Mouse (Mus musculus): ENCODE data around the gene Gm9195. TPM values are rescaled to one million over a fixed set of nuclear protein-coding genes. Genes with fewer than 3 reads are reported as not detected.

The Gm9195 gene
- total RNA-seq, 4 experiments from 2014 or later: not detected

DNA sequence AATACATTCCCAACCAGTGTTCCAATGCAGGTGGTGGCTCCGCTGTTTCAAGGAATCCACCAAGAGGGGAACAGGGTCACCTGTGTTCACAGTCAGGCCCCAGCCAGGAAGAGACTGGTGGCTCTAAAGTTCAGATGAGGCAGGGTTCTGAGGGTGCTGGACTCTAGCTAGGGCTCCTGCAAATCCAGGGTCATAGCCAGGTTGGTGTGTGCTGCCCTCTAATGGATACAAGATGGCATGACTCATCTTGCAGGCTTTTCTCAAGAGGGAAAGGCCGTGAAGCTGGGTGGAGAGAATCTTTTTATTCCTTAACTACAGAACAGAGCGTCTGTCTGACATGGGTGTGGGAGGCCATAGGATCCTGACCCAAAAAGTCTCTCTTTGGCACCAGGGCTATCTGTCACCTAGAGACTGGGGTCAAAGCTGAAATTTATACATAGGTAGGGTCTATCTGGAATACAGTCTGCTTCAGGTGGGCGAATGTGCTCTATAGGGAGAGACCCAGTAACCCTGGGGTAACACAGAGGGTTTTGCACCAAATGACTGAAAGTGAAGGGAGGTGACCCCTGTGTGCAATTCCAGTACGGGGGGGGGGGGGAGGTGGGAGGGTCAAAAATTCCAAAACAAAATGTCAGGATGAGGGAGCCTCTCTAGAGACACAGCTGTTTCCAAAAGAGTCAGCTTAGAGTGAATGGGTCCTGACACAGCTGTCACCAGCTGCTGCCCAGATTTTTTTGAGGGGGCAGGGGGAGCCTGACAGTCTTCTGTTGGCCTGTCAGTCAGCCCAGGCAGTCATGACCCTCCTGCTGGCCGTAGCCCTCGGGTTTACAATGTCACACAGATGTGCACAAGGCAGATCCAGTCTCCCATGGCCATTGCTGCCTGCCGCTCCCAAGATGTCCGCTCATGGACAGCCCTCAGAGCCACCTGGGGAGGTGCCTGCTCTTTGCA lies 44.2 kb downstream of the Gm9195 start:
- no peak for DNase-seq (ENCODE audit: low spot score in 2 of 2)

DNA sequence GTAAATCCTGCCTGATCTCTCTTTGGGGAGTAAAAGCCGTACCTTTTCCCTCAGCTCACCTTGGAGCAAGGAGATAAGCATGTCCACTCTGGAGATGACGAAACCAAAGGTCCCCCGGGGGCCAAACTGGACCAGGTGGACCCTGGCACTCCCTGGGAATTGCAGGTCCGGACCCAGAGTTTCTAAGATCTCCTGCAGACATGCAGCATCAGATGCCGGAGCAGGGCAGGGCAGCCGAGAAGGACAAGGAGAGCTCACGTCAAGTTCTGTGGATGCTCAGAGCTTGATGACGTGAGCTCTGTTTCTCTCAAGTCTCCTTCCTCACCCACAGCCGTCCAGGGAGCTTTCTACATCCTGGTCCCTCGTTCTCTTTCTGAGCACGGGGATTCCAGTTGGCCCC lies 48.7 kb downstream of the Gm9195 start:
- DNase-seq (ENCODE audit: low spot score in 2 of 2): no peak

DNA sequence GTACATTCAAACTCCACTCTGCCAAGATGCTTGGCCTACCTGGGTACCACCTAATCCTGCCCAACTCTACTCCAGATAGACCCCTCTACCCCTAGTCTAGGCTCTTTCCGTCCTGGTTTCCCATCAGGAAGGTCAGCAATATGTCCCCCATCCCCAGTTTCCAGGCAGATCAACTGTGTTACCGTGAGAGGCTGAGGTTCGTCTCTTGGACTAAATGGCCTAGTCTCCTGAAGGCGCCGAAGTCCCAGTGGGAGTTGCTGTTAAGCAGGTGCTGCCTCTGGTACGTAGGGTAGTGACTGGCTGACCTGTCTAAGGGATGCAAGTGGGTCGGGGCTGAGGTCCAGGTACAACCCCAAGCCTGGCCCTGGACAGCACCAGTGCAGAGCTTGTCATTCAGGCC lies 50.7 kb downstream of the Gm9195 start:
- no peak for DNase-seq (ENCODE audit: low spot score in 2 of 2)

DNA sequence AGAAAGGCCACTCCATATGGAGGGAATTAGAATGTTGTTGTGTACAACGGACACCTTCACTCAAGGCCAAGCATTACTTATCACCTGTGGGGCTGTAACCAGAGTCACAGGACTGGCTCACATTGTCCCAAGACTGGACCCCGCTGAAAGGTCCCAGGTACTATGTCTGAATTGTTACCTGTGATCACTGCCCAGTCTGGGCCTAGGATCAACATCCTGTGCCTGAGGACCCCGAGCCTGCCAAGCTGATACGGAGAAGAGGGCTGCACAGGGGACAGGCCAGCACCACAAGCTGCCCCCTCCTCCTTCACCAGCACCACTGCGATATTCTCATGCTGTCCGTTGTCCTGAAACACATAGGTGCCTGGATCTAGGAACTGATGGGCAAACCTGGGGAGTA lies 51.2 kb downstream of the Gm9195 start:
- DNase-seq (ENCODE audit: low spot score in 2 of 2): no peak

DNA sequence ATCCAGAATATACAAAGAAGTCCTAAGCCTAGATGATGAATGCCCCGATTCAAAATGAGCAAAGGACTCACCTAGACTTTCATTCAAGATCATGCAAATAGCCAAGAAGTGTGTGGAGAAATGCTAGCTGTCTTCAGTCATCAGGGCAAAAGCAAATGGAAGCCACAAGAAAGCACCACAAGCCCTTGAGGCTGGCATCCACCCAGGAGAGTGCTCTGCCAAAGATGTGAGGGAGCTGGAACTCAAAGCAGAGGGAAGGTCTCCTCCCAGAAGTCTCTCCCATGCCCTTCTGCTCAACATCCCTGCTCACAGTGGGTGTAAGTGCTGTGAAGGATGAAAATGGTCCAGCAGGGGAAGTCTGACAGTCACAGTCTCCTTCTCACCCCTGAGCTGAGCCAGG lies 52.7 kb downstream of the Gm9195 start:
- DNase-seq (ENCODE audit: low spot score in 2 of 2): no peak

DNA sequence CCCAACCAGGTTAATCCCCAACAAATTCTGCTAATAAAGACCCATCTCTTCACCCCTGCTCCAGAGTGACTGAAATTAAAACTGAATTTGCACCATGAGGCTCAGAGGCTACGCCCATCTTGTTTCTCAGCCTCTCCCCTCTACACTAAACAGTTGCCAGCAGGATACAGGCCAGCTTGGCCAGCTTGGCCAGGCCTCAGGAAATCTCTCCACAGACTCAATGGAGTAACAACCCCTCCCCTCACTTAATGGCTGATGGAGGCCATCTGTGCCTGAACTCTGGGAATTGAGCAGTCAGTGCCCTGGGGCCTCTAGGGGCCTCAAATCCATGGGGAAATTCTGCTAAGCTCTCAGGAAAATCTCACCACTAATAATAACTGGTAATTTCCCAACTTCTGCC lies 101.9 kb downstream of the Gm9195 start:
- no peak for DNase-seq (ENCODE audit: low spot score in 2 of 2)

DNA sequence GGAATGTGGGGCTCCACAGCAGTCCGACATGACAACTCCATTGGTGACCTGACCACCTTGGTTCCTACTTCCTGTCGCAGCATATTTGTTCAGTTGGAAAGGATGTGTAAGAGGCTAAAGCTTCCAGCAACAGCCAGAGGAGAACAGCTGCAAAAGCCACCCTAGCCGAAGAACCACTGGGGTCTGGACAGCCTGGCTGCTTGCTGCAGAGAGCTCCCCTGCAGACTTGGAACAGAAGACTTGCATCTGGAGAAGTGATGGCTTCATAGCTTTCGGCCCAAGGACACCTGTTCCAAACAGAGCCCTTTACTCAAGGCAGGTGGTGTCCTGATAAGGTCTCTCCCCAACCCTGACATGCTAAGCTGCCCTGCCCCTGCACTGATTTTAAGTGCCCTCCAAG lies 102.3 kb downstream of the Gm9195 start:
- DNase-seq (ENCODE audit: low spot score in 2 of 2): no peak

DNA sequence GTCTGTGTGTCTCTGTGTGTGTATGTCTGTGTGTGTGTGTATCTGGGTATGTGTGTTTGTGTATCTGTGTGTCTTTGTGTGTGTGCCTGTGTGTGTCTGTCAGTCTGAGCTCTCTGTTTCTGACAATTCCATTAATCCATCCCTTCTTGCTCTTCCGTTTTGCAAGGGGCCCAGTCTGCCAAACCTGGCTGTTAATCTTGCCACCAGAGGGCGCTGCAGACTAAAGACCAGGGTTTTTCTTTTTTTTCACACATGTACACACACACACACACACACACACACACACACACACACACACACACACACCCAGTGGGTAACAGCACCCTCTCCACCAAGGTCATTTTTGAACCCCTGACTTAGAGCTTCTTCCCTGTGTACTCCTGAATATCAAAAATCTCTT lies 114.4 kb downstream of the Gm9195 start:
- DNase-seq (ENCODE audit: low spot score in 2 of 2): peak in 1 of 2 experiments; percentile 33

Other genes with a start within 250 kb of the Gm9195 start
- gene Fndc3a, start 218.2 kb upstream of the Gm9195 start, total RNA-seq (2022): 10 to 100 TPM; 43.5 to 56.5 (median 47.7) TPM